Mouse (Mus musculus) ES-Bruce4 (cell line): Measurements from ENCODE around the gene Hist1h4f.

Experiments
- CTCF ChIP-seq: IDR thresholded peaks from one replicate; pipeline ENCODE4 v1.8.1; 2011; ENCODE audit warnings: low read depth, low read length
- EP300 ChIP-seq: IDR thresholded peaks from 2 replicates; pipeline ENCODE4 v1.6.1; 2011; ENCODE audit warnings: low read depth, low read length; ENCODE audit not compliant: insufficient read depth

GRCm38 (mm10) chr13:23502031-23502567 lies 49.3 kb downstream of the Hist1h4f start:
- no peak for TF ChIP-seq EP300
- no peak for TF ChIP-seq CTCF
